Mouse (Mus musculus) G1E (cell line): Measurements from ENCODE around the gene Hba-a1. TPM values are rescaled to one million over a fixed set of nuclear protein-coding genes. Genes with fewer than 3 reads are reported as not detected.
"Not testable (repeated sequence)": the region's sequence is repeated elsewhere in the genome, so short reads cannot be mapped to it uniquely, and the experiment has no call there.

Source experiments
- ATAC-seq: 2 replicates; pipeline ENCODE4 v1.8.0; 2016; ENCODE audit warnings: mild to moderate bottlenecking; ENCODE audit not compliant: insufficient number of reproducible peaks, poor library complexity, low FRiP score, severe bottlenecking; ENCODE audit errors: extremely low read depth
- DNase-seq: peaks from one replicate; pipeline ENCODE4 v3.0.0; 2012; ENCODE audit warnings: low spot score
- H3K27me3 ChIP-seq: 2 replicates; pipeline ENCODE4 v1.6.1; 2012; ENCODE audit warnings: mild to moderate bottlenecking, low read length, inconsistent platforms; ENCODE audit not compliant: insufficient read depth
- H3K36me3 ChIP-seq: replicated peaks from 2 replicates; pipeline ENCODE3; 2012; ENCODE audit warnings: mild to moderate bottlenecking, inconsistent platforms
- H3K4me1 ChIP-seq: 2 replicates; pipeline ENCODE4 v1.6.1; 2012; ENCODE audit warnings: low read depth, low read length, inconsistent platforms, mixed read lengths; ENCODE audit not compliant: insufficient read depth
- H3K4me3 ChIP-seq: 2 replicates; pipeline ENCODE4 v1.5.1; 2012; ENCODE audit warnings: low read depth, mild to moderate bottlenecking, inconsistent platforms, low read length, moderate library complexity, mixed read lengths
- H3K9me3 ChIP-seq: replicated peaks from 2 replicates; pipeline ENCODE4 v1.6.1; 2012; ENCODE audit warnings: inconsistent platforms
- CTCF ChIP-seq: IDR thresholded peaks from 2 replicates; pipeline ENCODE4 v1.5.1; 2012; ENCODE audit warnings: low read depth, low read length, inconsistent platforms, mixed read lengths
- GATA1 ChIP-seq: IDR thresholded peaks from 2 replicates; pipeline ENCODE4 v1.6.1; 2012; ENCODE audit warnings: borderline replicate concordance, low read length, inconsistent platforms, mixed read lengths
- GATA2 ChIP-seq: IDR thresholded peaks from 2 replicates; pipeline ENCODE4 v1.6.1; 2012; ENCODE audit warnings: low read depth, low read length, inconsistent platforms, borderline replicate concordance
- POLR2AphosphoS5 ChIP-seq: IDR thresholded peaks from 2 replicates; pipeline ENCODE4 v1.6.1; 2012; ENCODE audit warnings: low read depth, low read length, inconsistent platforms; ENCODE audit not compliant: insufficient replicate concordance
- TAL1 ChIP-seq: conservative IDR thresholded peaks from 2 replicates; pipeline ENCODE4 v1.6.1; 2012; ENCODE audit warnings: low read depth, low read length, inconsistent platforms, mixed read lengths
- polyA plus RNA-seq: library from polyadenylated mRNA; stranded (reverse); fragments of >175 nt; gene quantifications from 2 replicates; pipeline ENCODE4 v1.2.3, GENCODE M21; 2012
- total RNA-seq, 2 experiments: library from RNA; stranded (forward) in 1 of 2; stranded (reverse) in 1 of 2; fragments of 200-1000 nt in 1 of 2; fragments of >200 nt in 1 of 2; fragmentation: Nextera tagmentation in 1 of 2; gene quantifications; 2 replicates each; pipeline ENCODE4 v1.2.3; 2014 to 2017

Hba-a1 gene
- total RNA-seq (2014; fragmentation: Nextera tagmentation) (230 and 2,260 TPM in 2 replicates), total RNA-seq (2017) (242 and 325 TPM in 2 replicates), polyA plus RNA-seq (3,927 and 4,410 TPM in 2 replicates)

GRCm38 (mm10) chr11:32283091-32283777, at the start of gene Hba-a1:
Gene Hba-a1 (plus strand): TSS chr11:32283511.
- H3K9me3 ChIP-seq, H3K36me3 ChIP-seq, H3K27me3 ChIP-seq, DNase-seq: not testable (repeated sequence)
- Histone ChIP-seq H3K4me3 (peak within 1 kb of the TSS; percentile 67), H3K4me1 (peaks cover 68% of the 10 kb centered on the region)
- peak; percentile 87 for ATAC-seq

DNA sequence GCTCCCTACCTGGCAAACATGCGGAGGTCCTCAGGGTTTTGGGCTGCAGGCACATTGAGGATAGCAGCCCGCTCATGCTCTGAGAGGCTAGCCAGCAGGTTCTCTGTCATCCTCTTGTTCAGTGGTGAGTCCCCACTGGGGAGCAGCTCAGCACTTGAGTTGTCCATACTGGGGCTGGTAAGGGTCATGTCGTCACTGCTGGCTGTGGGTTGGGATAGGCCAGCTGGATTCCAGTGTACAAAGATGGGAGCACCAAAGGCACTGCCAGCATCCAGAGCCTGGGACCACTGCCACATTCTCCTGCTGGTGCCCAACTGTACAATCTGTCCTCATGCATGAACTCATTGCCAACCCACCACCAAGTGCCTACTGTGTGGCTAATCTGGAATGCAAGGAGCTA, 49.4 kb upstream of the Hba-a1 start:
- TF ChIP-seq CTCF: no peak
- TF ChIP-seq GATA2: no peak
- no peak for TF ChIP-seq GATA1
- no peak for TF ChIP-seq TAL1
- no peak for TF ChIP-seq POLR2AphosphoS5
- no peak for ATAC-seq
- no peaks in the 10 kb centered on the region for H3K27me3 ChIP-seq
- no peak overlapping the region for H3K4me3 ChIP-seq
- no peaks in the 10 kb centered on the region for H3K9me3 ChIP-seq
- peaks cover 31% of the 10 kb centered on the region for H3K4me1 ChIP-seq
- peaks cover 100% of the 10 kb centered on the region for H3K36me3 ChIP-seq
- DNase-seq: no peak

GRCm38 (mm10) chr11:32234816-32235485, 48.4 kb upstream of the Hba-a1 start:
- TF ChIP-seq POLR2AphosphoS5: no peak
- ATAC-seq (no peak), DNase-seq (no peak)
- Histone ChIP-seq H3K27me3 (no peaks in the 10 kb centered on the region), H3K9me3 (no peaks in the 10 kb centered on the region), H3K36me3 (peaks cover 99% of the 10 kb centered on the region), H3K4me3 (no peak overlapping the region), H3K4me1 (peaks cover 36% of the 10 kb centered on the region)

GRCm38 (mm10) chr11:32235646-32236045, 47.7 kb upstream of the Hba-a1 start:
- ATAC-seq (no peak), DNase-seq (no peak)
- H3K4me3 ChIP-seq: no peak overlapping the region
- H3K9me3 ChIP-seq: no peaks in the 10 kb centered on the region
- peaks cover 31% of the 10 kb centered on the region for H3K4me1 ChIP-seq
- TF ChIP-seq TAL1 (no peak), GATA1 (no peak), GATA2 (no peak), CTCF (no peak), POLR2AphosphoS5 (no peak)
- H3K36me3 ChIP-seq: peaks cover 99% of the 10 kb centered on the region
- no peaks in the 10 kb centered on the region for H3K27me3 ChIP-seq

GRCm38 (mm10) chr11:32236132-32236531, 47.2 kb upstream of the Hba-a1 start:
- ATAC-seq (no peak), DNase-seq (no peak)
- no peak for TF ChIP-seq GATA2
- TF ChIP-seq TAL1: no peak
- TF ChIP-seq CTCF: no peak
- no peak for TF ChIP-seq POLR2AphosphoS5
- no peak for TF ChIP-seq GATA1
- Histone ChIP-seq H3K4me1 (peaks cover 26% of the 10 kb centered on the region), H3K4me3 (no peak overlapping the region), H3K36me3 (peaks cover 99% of the 10 kb centered on the region), H3K9me3 (no peaks in the 10 kb centered on the region), H3K27me3 (no peaks in the 10 kb centered on the region)

GRCm38 (mm10) chr11:32236712-32237410, 46.5 kb upstream of the Hba-a1 start:
- ATAC-seq (no peak; the same call in 1 of the 2 replicates), DNase-seq (no peak)
- Histone ChIP-seq H3K4me1 (peaks cover 20% of the 10 kb centered on the region; the same call in 1 of the 2 replicates), H3K27me3 (no peaks in the 10 kb centered on the region), H3K36me3 (peaks cover 99% of the 10 kb centered on the region), H3K4me3 (no peak overlapping the region), H3K9me3 (no peaks in the 10 kb centered on the region)
- TF ChIP-seq GATA1 (no peak), TAL1 (no peak), POLR2AphosphoS5 (no peak), GATA2 (no peak), CTCF (peak; percentile 46)
